Mouse (Mus musculus): Measurements from ENCODE around the gene Tcf7l2. TPM values are rescaled to one million over a fixed set of nuclear protein-coding genes. Genes with fewer than 3 reads are reported as not detected.

Gene Tcf7l2
- total RNA-seq, 1 experiment, result 3.0 TPM

GRCm38 (mm10) chr19:55923789-55924426 is 182.3 kb downstream of the Tcf7l2 start:
- Histone ChIP-seq H3K36me3 (ENCODE audit: control insufficient read depth, insufficient read depth, low read length, poor library complexity, severe bottlenecking) (peaks cover 8% of the 10 kb centered on the region; the same call in 1 of the 2 replicates), H3K27ac (ENCODE audit: insufficient read depth, low read depth, low read length, poor library complexity, severe bottlenecking) (no peak overlapping the region)
- in situ Hi-C loops (cut with MboI; ENCODE audit: low sequenced_read_pairs in 2 of 2, unreplicated experiment in 2 of 2), result no loop called here

GRCm38 (mm10) chr19:55924800-55925199 is 183.2 kb downstream of the Tcf7l2 start:
- Histone ChIP-seq H3K27ac (ENCODE audit: insufficient read depth, low read depth, low read length, poor library complexity, severe bottlenecking) (no peak overlapping the region), H3K9me3 (ENCODE audit: control insufficient read depth, insufficient read depth, low read depth, low read length) (no peaks in the 10 kb centered on the region), H3K9ac (ENCODE audit: insufficient read depth, low read depth, low read length, poor library complexity, severe bottlenecking) (no peak overlapping the region), H3K4me3 (ENCODE audit: insufficient read depth in 1 of 2, low read depth in 1 of 2, low read length in 2 of 2, poor library complexity in 1 of 2, severe bottlenecking in 1 of 2) (no peak overlapping the region), H3K4me1 (ENCODE audit: control insufficient read depth in 2 of 2, insufficient read depth in 2 of 2, low read length in 2 of 2, poor library complexity in 1 of 2) (peaks cover 3 to 14% of the 10 kb centered on the region in 2 experiments; a peak in 2 of 4 replicates), H3K36me3 (ENCODE audit: control insufficient read depth, insufficient read depth, low read length, poor library complexity, severe bottlenecking) (peaks cover 3% of the 10 kb centered on the region; the same call in 1 of the 2 replicates)
- in situ Hi-C loops (cut with MboI; ENCODE audit: low sequenced_read_pairs in 2 of 2, unreplicated experiment in 2 of 2), result no loop called here
- TF ChIP-seq MAFK (IDR thresholded peaks at IDR 0.05; ENCODE audit: insufficient read depth, low read depth, low read length), result no peak
- no peak for TF ChIP-seq HCFC1 (IDR thresholded peaks at IDR 0.05; ENCODE audit: borderline replicate concordance, insufficient read depth, low read length)
- TF ChIP-seq ZNF384 (IDR thresholded peaks at IDR 0.05; ENCODE audit: low read depth, low read length), result no peak
- TF ChIP-seq CHD2 (IDR thresholded peaks at IDR 0.05; ENCODE audit: low read depth, low read length), result no peak
- no peak for DNase-seq (ENCODE audit: low read depth, low spot score)

More at GRCm38 (mm10) chr19:55923789-55924426, 182.3 kb downstream of the Tcf7l2 start:
- Histone ChIP-seq H3K4me3 (ENCODE audit: insufficient read depth in 1 of 2, low read depth in 1 of 2, low read length in 2 of 2, poor library complexity in 1 of 2, severe bottlenecking in 1 of 2) (no peak overlapping the region), H3K9ac (ENCODE audit: insufficient read depth, low read depth, low read length, poor library complexity, severe bottlenecking) (no peak overlapping the region), H3K4me1 (ENCODE audit: control insufficient read depth in 2 of 2, insufficient read depth in 2 of 2, low read length in 2 of 2, poor library complexity in 1 of 2) (peaks cover 3 to 7% of the 10 kb centered on the region in 2 experiments; a peak in 2 of 4 replicates), H3K9me3 (ENCODE audit: control insufficient read depth, insufficient read depth, low read depth, low read length) (no peaks in the 10 kb centered on the region)
- TF ChIP-seq ZNF384 (IDR thresholded peaks at IDR 0.05; ENCODE audit: low read depth, low read length), result no peak
- TF ChIP-seq ZC3H11A (IDR thresholded peaks at IDR 0.05; ENCODE audit: borderline replicate concordance, low read depth, low read length), result no peak
- TF ChIP-seq CHD2 (IDR thresholded peaks at IDR 0.05; ENCODE audit: low read depth, low read length), result no peak
- no peak for TF ChIP-seq MAFK (IDR thresholded peaks at IDR 0.05; ENCODE audit: insufficient read depth, low read depth, low read length)
- TF ChIP-seq HCFC1 (IDR thresholded peaks at IDR 0.05; ENCODE audit: borderline replicate concordance, insufficient read depth, low read length), result no peak
- no peak for DNase-seq (ENCODE audit: low read depth, low spot score)

GRCm38 (mm10) chr19:55925425-55925803 is 183.8 kb downstream of the Tcf7l2 start:
- H3K27ac ChIP-seq (ENCODE audit: insufficient read depth, low read depth, low read length, poor library complexity, severe bottlenecking), result no peak overlapping the region
- H3K36me3 ChIP-seq (ENCODE audit: control insufficient read depth, insufficient read depth, low read length, poor library complexity, severe bottlenecking), result peaks cover 3% of the 10 kb centered on the region; the same call in 1 of the 2 replicates
- no peaks in the 10 kb centered on the region for H3K9me3 ChIP-seq (ENCODE audit: control insufficient read depth, insufficient read depth, low read depth, low read length)
- peak; percentile 73 for TF ChIP-seq ZNF384 (IDR thresholded peaks at IDR 0.05; ENCODE audit: low read depth, low read length)
- no peak for TF ChIP-seq CHD2 (IDR thresholded peaks at IDR 0.05; ENCODE audit: low read depth, low read length)
- no peak for TF ChIP-seq HCFC1 (IDR thresholded peaks at IDR 0.05; ENCODE audit: borderline replicate concordance, insufficient read depth, low read length)
- in situ Hi-C loops (cut with MboI; ENCODE audit: low sequenced_read_pairs in 2 of 2, unreplicated experiment in 2 of 2), result no loop called here
- H3K9ac ChIP-seq (ENCODE audit: insufficient read depth, low read depth, low read length, poor library complexity, severe bottlenecking), result no peak overlapping the region
- peaks cover 3 to 16% of the 10 kb centered on the region in 2 experiments; a peak in 2 of 4 replicates for H3K4me1 ChIP-seq (ENCODE audit: control insufficient read depth in 2 of 2, insufficient read depth in 2 of 2, low read length in 2 of 2, poor library complexity in 1 of 2)
- peak overlapping the region in 1 of 2 experiments; percentile 33; a peak in 1 of 4 replicates for H3K4me3 ChIP-seq (ENCODE audit: insufficient read depth in 1 of 2, low read depth in 1 of 2, low read length in 2 of 2, poor library complexity in 1 of 2, severe bottlenecking in 1 of 2)
- DNase-seq (ENCODE audit: low read depth, low spot score), result no peak

GRCm38 (mm10) chr19:55925804-55926521 is 184.3 kb downstream of the Tcf7l2 start:
- Histone ChIP-seq H3K36me3 (ENCODE audit: control insufficient read depth, insufficient read depth, low read length, poor library complexity, severe bottlenecking) (peaks cover 3% of the 10 kb centered on the region; the same call in 1 of the 2 replicates), H3K9ac (ENCODE audit: insufficient read depth, low read depth, low read length, poor library complexity, severe bottlenecking) (0 out of 2 replicates have a peak overlapping the region, but pooled peaks have one; percentile 48), H3K4me3 (ENCODE audit: insufficient read depth in 1 of 2, low read depth in 1 of 2, low read length in 2 of 2, poor library complexity in 1 of 2, severe bottlenecking in 1 of 2) (peak overlapping the region; percentile 33 to 45; a peak in 3 of 4 replicates), H3K27ac (ENCODE audit: insufficient read depth, low read depth, low read length, poor library complexity, severe bottlenecking) (peak overlapping the region; percentile 24; the same call in 1 of the 2 replicates), H3K4me1 (ENCODE audit: control insufficient read depth in 2 of 2, insufficient read depth in 2 of 2, low read length in 2 of 2, poor library complexity in 1 of 2) (peaks cover 3 to 17% of the 10 kb centered on the region in 2 experiments; a peak in 2 of 4 replicates), H3K9me3 (ENCODE audit: control insufficient read depth, insufficient read depth, low read depth, low read length) (no peaks in the 10 kb centered on the region)
- in situ Hi-C loops (cut with MboI; ENCODE audit: low sequenced_read_pairs in 2 of 2, unreplicated experiment in 2 of 2), result no loop called here
- TF ChIP-seq HCFC1 (IDR thresholded peaks at IDR 0.05; ENCODE audit: borderline replicate concordance, insufficient read depth, low read length) (no peak), ZC3H11A (IDR thresholded peaks at IDR 0.05; ENCODE audit: borderline replicate concordance, low read depth, low read length) (no peak), ZNF384 (IDR thresholded peaks at IDR 0.05; ENCODE audit: low read depth, low read length) (no peak), CHD2 (IDR thresholded peaks at IDR 0.05; ENCODE audit: low read depth, low read length) (no peak), MAFK (IDR thresholded peaks at IDR 0.05; ENCODE audit: insufficient read depth, low read depth, low read length) (no peak)
- no peak for DNase-seq (ENCODE audit: low read depth, low spot score)

Data from ES-E14 (cell line).